Mouse (Mus musculus) cortical plate, adult 2 months (tissue): Measurements from ENCODE around the gene Prkaa2.

Experiments used
- CTCF ChIP-seq: fragments of 200-500 bp; IDR thresholded peaks from 2 replicates; pipeline ENCODE4 v1.5.1; 2011; ENCODE audit warnings: mild to moderate bottlenecking, control low read depth, low read length; ENCODE audit not compliant: insufficient read depth; ENCODE audit errors: extremely low read depth
- POLR2A ChIP-seq: fragments of 200-500 bp; IDR thresholded peaks from 2 replicates; pipeline ENCODE4 v1.6.1; 2011; ENCODE audit warnings: mild to moderate bottlenecking, low read length, control low read depth; ENCODE audit not compliant: insufficient read depth; ENCODE audit errors: extremely low read depth

DNA sequence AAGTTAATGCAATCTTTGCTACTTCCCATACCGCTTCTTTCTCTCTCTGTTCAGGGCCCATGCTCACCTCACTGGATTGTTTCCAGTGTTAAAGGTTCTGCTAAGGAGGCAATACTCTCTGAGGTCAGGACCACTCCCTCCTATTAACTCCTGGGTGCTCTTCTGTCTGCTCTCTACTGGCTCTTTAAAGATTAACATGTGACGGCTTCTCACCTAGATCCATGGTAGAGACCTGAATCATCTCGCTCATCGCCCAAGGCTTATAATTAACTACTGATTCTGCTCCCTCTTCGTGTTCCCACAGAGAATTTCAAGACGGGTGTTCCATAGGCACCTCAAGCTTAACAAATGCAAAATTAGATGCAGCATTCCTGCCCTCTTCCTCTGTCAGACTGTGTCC lies 33.5 kb downstream of the Prkaa2 start:
- TF ChIP-seq CTCF (no peak), POLR2A (no peak)
